Comparison of ENCODE assay signal across 10 mouse cellular contexts in genomic region chr5:136321378-136321777, GRCm38 (mm10).
DNase-seq lines count a peak whose midpoint lies in the region; ATAC-seq and TF ChIP-seq lines count a peak whose summit lies in the region.
"Had no signal": no experiment of that assay in that cellular context is flagged by ENCODE, and none has a peak within 500 bp of the region (broad histone marks: within the 10 kb centered on the region; RNA-seq: fewer than 3 reads in every experiment).

No protein-coding gene starts in this region.

- TF ChIP-seq CTCF in kidney, postnatal 0 days (IDR thresholded peaks at IDR 0.05; ENCODE audit: low read depth) = peak; percentile 56

- peak; percentile 26 for DNase-seq in adrenal gland, postnatal 10 days
- DNase-seq in adrenal gland, postnatal 25 days = no peak
- peak; percentile 31 for DNase-seq in kidney, postnatal 0 days (ENCODE audit: low spot score)
- no peak for DNase-seq in kidney, adult 11 months
- peak; percentile 37 for DNase-seq in ES-CJ7 (ENCODE audit: low read depth, low spot score)
- peak; percentile 43 for DNase-seq in lung, postnatal 36 days
- no peak for DNase-seq in ovary, adult 18-20 months (ENCODE audit: low spot score)
- DNase-seq: layer of hippocampus, adult 9-11 months had no signal

- H3K4me1 ChIP-seq in kidney, postnatal 0 days (replicated peaks; ENCODE audit: insufficient read depth, low read length) = no peaks in the 10 kb centered on the region
- H3K4me1 ChIP-seq: midbrain, embryonic 13.5 days had no signal

- 78% methylated on average over 6 of the region's 6 CpGs for WGBS in kidney, postnatal 0 days

- no peaks in the 10 kb centered on the region for H3K27me3 ChIP-seq in kidney, postnatal 0 days (ENCODE audit: insufficient read depth, low read length)
- H3K27me3 ChIP-seq: midbrain, embryonic 13.5 days had no signal

- no peak overlapping the region for H3K27ac ChIP-seq in kidney, postnatal 0 days
- H3K27ac ChIP-seq: midbrain, embryonic 13.5 days had no signal

- H3K9ac ChIP-seq in kidney, postnatal 0 days (ENCODE audit: low read depth, low read length) = no peak overlapping the region
- H3K9ac ChIP-seq: midbrain, embryonic 13.5 days had no signal

- H3K9me3 ChIP-seq in kidney, postnatal 0 days (replicated peaks; ENCODE audit: low read length) = no peaks in the 10 kb centered on the region
- H3K9me3 ChIP-seq: midbrain, embryonic 13.5 days had no signal

- H3K4me2 ChIP-seq in kidney, postnatal 0 days (ENCODE audit: low read length) = no peak overlapping the region
- H3K4me2 ChIP-seq: midbrain, embryonic 13.5 days had no signal

- H3K36me3 ChIP-seq in kidney, postnatal 0 days (ENCODE audit: insufficient read depth, low read length) = peaks cover 30% of the 10 kb centered on the region

- H3K4me3 ChIP-seq in kidney, postnatal 0 days (replicated peaks; ENCODE audit: low read depth, low read length) = no peak overlapping the region
- H3K4me3 ChIP-seq: midbrain, embryonic 13.5 days had no signal

- no peak for ATAC-seq in kidney, postnatal 0 days (replicated peaks; ENCODE audit: low FRiP score, low read depth)
- ATAC-seq in erythroblast, adult 5-6 weeks (replicated peaks; ENCODE audit: low FRiP score, poor library complexity, severe bottlenecking) = no peak
- ATAC-seq: midbrain, embryonic 13.5 days had no signal

Comparison
In these comparisons a context has a peak if more than half of its experiments do, and no peak if none do; other contexts are left out.
1. DNase-seq: peak in adrenal gland, postnatal 10 days (single experiment), kidney, postnatal 0 days (single experiment), ES-CJ7 (single experiment) and lung, postnatal 36 days (single experiment); none in adrenal gland, postnatal 25 days (single experiment), kidney, adult 11 months (single experiment) and ovary, adult 18-20 months (single experiment).